Mouse (Mus musculus): ENCODE data around the gene Tmem220. TPM values are rescaled to one million over a fixed set of nuclear protein-coding genes. Genes with fewer than 3 reads are reported as not detected.

The Tmem220 gene
- polyA plus RNA-seq, 1 experiment from 2014 or later = 7.0 TPM

DNA sequence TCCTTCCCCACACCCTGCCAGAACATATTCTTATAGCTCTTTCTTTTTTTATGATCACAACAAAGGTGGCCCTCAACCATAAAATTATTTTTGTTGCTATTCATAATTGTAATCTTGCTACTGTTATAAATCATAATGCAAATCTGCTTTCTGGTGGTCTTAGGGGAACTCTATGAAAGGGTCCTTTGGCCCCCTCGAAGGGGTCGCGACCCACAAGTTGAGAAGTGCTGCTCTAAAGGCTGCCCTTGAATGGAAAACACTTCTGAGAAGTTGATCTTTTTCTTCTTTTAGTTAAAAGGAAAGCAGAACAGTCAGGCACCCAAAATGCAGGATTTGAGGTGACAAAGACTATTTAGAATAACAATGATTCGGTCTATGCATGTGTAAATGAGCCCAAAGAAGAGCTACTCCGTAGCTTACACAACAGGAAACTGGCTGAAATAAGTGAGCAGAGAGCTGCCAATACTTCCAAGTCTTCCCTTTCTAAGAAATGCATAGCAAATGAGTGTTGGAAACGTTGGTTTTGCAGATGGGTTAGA, 1.1 kb upstream of the Tmem220 start:
- no peak for TF ChIP-seq CTCF (IDR thresholded peaks at IDR 0.05; ENCODE audit: low read depth)
- H3K4me3 ChIP-seq (ENCODE audit: low read depth, low read length) = no peak overlapping the region
- no peak overlapping the region for H3K27ac ChIP-seq (ENCODE audit: low read depth, low read length)
- no peak overlapping the region for H3K9ac ChIP-seq (ENCODE audit: low read depth, low read length)
- no peaks in the 10 kb centered on the region; the same call in 1 of the 2 replicates for H3K4me1 ChIP-seq (replicated peaks; ENCODE audit: control insufficient read depth, insufficient read depth, low read length)
- 58% methylated on average over 6 of the region's 6 CpGs for WGBS
- no peaks in the 10 kb centered on the region for H3K27me3 ChIP-seq (replicated peaks; ENCODE audit: control insufficient read depth, insufficient read depth, low read length)
- H3K9me3 ChIP-seq (ENCODE audit: control insufficient read depth) = no peaks in the 10 kb centered on the region
- H3K36me3 ChIP-seq (ENCODE audit: control insufficient read depth, insufficient read depth) = no peaks in the 10 kb centered on the region
- ATAC-seq = no peak
- no peak overlapping the region for H3K4me2 ChIP-seq (replicated peaks; ENCODE audit: low read depth)

DNA sequence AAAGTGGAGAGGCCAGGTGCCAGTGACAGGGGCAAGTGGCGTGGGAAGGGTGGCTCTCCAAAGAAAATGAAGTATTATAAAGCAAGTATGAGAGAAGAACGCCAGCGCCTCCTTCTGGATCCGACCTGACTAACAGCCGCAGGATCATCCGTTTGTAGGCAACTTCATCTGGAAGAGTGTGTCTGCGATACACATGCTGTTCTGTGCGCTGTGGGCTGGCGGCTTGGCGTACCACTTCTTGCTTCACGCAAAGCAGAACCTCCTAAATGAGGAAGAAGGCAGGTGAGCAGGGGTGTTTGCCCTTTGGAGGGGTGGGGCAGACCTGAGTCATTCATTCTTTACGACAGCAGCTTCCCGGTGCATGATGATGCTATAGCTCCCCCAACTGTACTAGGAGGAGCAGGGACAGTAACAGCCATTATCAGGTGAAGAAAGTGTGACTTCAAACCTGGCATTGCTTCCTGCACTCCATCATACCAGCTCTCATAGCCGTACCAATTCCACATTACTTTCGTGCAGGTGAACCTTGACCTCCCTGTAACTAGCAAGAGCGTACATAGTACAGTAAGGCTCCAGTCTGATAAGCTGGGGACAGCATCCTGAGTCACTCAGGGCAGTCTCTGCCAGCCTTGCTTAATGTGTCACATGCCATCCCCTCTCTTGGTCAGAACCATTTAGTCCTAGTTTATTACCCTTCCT, 6.1 kb downstream of the Tmem220 start:
- peak; percentile 96 for ATAC-seq
- Histone ChIP-seq H3K9me3 (ENCODE audit: control insufficient read depth) (no peaks in the 10 kb centered on the region), H3K27me3 (replicated peaks; ENCODE audit: control insufficient read depth, insufficient read depth, low read length) (no peaks in the 10 kb centered on the region), H3K4me2 (replicated peaks; ENCODE audit: low read depth) (peak overlapping the region; percentile 43), H3K4me3 (ENCODE audit: low read depth, low read length) (no peak overlapping the region), H3K27ac (ENCODE audit: low read depth, low read length) (peak overlapping the region; percentile 77), H3K4me1 (replicated peaks; ENCODE audit: control insufficient read depth, insufficient read depth, low read length) (no peaks in the 10 kb centered on the region), H3K36me3 (ENCODE audit: control insufficient read depth, insufficient read depth) (no peaks in the 10 kb centered on the region), H3K9ac (ENCODE audit: low read depth, low read length) (no peak overlapping the region)
- 32% methylated on average over 16 of the region's 16 CpGs for WGBS
- peak; percentile 61 for TF ChIP-seq CTCF (IDR thresholded peaks at IDR 0.05; ENCODE audit: low read depth)

DNA sequence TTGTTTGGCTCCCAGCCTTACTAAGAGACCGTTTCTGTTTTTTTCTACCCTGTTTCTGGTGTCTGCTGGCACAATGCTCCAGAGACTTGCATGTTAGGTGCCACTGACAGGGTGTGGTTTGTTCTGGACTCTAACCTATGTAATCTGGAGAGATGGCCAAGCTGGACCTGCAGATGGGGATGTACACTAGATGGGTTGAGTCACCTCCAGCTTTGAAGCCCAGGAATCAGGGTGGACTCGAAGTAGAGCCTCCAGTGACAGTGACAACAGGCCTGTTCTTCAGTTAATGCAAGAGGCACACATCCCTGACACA, 6.6 kb downstream of the Tmem220 start:
- peak overlapping the region; percentile 77 for H3K27ac ChIP-seq (ENCODE audit: low read depth, low read length)

DNA sequence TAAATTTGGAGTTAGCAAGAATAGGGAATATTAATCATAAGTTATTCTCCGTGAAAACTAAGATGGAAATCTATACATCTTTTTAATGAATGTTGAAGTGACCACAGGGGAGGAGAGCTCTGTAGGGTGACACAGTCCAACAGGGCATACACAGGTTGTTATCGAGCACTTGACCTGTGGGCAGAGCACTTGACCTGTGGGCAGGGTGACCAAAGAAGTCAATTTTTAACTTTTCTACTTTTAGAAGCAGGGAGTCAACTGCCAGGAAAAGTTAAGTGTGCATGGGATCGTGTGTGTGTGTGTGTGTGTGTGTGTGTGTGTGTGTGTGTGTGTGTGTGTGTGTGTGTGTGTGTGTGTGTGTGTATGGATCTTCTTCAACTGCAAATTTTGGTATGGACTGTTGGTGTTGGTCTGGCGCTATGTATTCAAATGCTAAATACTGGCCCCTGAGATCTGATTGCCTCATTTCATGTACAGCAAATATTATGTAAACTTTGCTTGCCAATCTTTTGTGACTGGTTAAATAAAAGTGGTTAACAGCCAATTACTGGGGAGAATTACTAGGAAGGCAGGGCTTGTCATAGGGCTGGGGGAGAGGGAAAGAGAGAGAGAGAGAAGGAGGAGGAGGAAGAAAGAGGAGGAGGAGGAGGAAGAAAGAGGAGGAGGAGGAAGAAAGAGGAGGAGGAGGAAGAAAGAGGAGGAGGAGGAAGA, 10.0 kb downstream of the Tmem220 start:
- ATAC-seq = no peak
- H3K4me2 ChIP-seq (replicated peaks; ENCODE audit: low read depth) = no peak overlapping the region

More for the DNA sequence above, 6.6 kb downstream of the Tmem220 start:
- H3K36me3 ChIP-seq (ENCODE audit: control insufficient read depth, insufficient read depth) = no peaks in the 10 kb centered on the region
- peak; percentile 82; the same call in 1 of the 2 replicates for ATAC-seq
- WGBS = 26% methylated on average over 2 of the region's 2 CpGs
- no peaks in the 10 kb centered on the region for H3K27me3 ChIP-seq (replicated peaks; ENCODE audit: control insufficient read depth, insufficient read depth, low read length)
- H3K4me2 ChIP-seq (replicated peaks; ENCODE audit: low read depth) = no peak overlapping the region
- no peak overlapping the region for H3K9ac ChIP-seq (ENCODE audit: low read depth, low read length)
- TF ChIP-seq CTCF (IDR thresholded peaks at IDR 0.05; ENCODE audit: low read depth) = no peak
- H3K4me3 ChIP-seq (ENCODE audit: low read depth, low read length) = no peak overlapping the region
- H3K4me1 ChIP-seq (replicated peaks; ENCODE audit: control insufficient read depth, insufficient read depth, low read length) = no peaks in the 10 kb centered on the region
- H3K9me3 ChIP-seq (ENCODE audit: control insufficient read depth) = no peaks in the 10 kb centered on the region

DNA sequence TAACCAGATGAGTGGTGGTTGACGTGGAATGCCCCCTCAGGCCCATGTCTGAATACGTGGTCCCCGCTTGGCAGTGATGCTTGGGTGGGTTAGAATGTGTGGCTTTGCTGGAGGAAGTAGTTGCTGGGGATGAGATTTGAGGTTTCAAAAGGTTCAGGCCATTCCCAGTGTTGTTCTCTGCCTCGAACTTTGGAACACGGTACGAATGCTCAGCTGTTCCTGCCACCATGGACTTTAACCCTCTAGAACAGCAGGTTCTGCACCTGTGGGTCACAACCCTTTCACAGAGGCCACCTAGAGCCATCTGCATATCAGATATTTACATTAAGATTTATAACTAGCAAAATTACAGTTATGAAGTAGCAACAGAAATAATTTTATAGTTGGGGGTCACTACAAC, 11.3 kb downstream of the Tmem220 start:
- H3K36me3 ChIP-seq (ENCODE audit: control insufficient read depth, insufficient read depth) = peaks cover 25% of the 10 kb centered on the region
- H3K27me3 ChIP-seq (replicated peaks; ENCODE audit: control insufficient read depth, insufficient read depth, low read length) = no peaks in the 10 kb centered on the region
- ATAC-seq = peak; percentile 49
- no peak overlapping the region for H3K4me3 ChIP-seq (ENCODE audit: low read depth, low read length)
- 62% methylated on average over 6 of the region's 6 CpGs for WGBS
- peak overlapping the region; percentile 73; the same call in 1 of the 2 replicates for H3K27ac ChIP-seq (ENCODE audit: low read depth, low read length)
- no peaks in the 10 kb centered on the region for H3K9me3 ChIP-seq (ENCODE audit: control insufficient read depth)
- no peak overlapping the region for H3K9ac ChIP-seq (ENCODE audit: low read depth, low read length)
- no peaks in the 10 kb centered on the region for H3K4me1 ChIP-seq (replicated peaks; ENCODE audit: control insufficient read depth, insufficient read depth, low read length)
- TF ChIP-seq CTCF (IDR thresholded peaks at IDR 0.05; ENCODE audit: low read depth) = no peak
- no peak overlapping the region for H3K4me2 ChIP-seq (replicated peaks; ENCODE audit: low read depth)

More for the DNA sequence above, 10.0 kb downstream of the Tmem220 start:
- no peak overlapping the region for H3K27ac ChIP-seq (ENCODE audit: low read depth, low read length)
- H3K27me3 ChIP-seq (replicated peaks; ENCODE audit: control insufficient read depth, insufficient read depth, low read length) = no peaks in the 10 kb centered on the region
- no peak for TF ChIP-seq CTCF (IDR thresholded peaks at IDR 0.05; ENCODE audit: low read depth)
- H3K36me3 ChIP-seq (ENCODE audit: control insufficient read depth, insufficient read depth) = peaks cover 13% of the 10 kb centered on the region; the same call in 1 of the 2 replicates
- H3K4me1 ChIP-seq (replicated peaks; ENCODE audit: control insufficient read depth, insufficient read depth, low read length) = no peaks in the 10 kb centered on the region
- no peak overlapping the region for H3K4me3 ChIP-seq (ENCODE audit: low read depth, low read length)
- no peaks in the 10 kb centered on the region for H3K9me3 ChIP-seq (ENCODE audit: control insufficient read depth)
- whole genome bisulfite sequencing = 51% methylated on average over 4 of the region's 4 CpGs
- H3K9ac ChIP-seq (ENCODE audit: low read depth, low read length) = no peak overlapping the region

DNA sequence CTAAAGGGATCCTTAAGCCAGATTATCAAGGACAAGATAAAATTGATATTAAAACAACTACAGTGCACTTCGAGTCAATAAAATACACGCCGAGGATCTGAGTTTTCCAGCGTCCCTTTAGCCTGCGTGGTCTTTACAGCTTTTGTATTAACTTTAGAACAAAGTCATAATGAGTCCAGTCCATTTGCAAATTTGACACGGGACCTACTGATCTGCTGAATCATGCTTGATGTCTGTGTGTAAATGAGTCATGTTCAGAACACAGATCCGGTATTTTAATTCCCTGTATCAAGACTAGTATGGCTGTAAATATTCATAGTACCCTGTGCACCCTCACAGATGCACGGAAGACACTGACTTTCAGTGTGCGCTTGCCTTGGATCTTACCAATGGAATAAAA, 11.9 kb downstream of the Tmem220 start:
- peaks cover 30% of the 10 kb centered on the region for H3K36me3 ChIP-seq (ENCODE audit: control insufficient read depth, insufficient read depth)
- no peak for ATAC-seq
- H3K4me1 ChIP-seq (replicated peaks; ENCODE audit: control insufficient read depth, insufficient read depth, low read length) = no peaks in the 10 kb centered on the region
- TF ChIP-seq CTCF (IDR thresholded peaks at IDR 0.05; ENCODE audit: low read depth) = no peak
- H3K27me3 ChIP-seq (replicated peaks; ENCODE audit: control insufficient read depth, insufficient read depth, low read length) = no peaks in the 10 kb centered on the region
- WGBS = 92% methylated on average over 9 of the region's 9 CpGs
- H3K9me3 ChIP-seq (ENCODE audit: control insufficient read depth) = no peaks in the 10 kb centered on the region
- no peak overlapping the region for H3K4me3 ChIP-seq (ENCODE audit: low read depth, low read length)
- H3K27ac ChIP-seq (ENCODE audit: low read depth, low read length) = 0 out of 2 replicates have a peak overlapping the region, but pooled peaks have one; percentile 17
- H3K9ac ChIP-seq (ENCODE audit: low read depth, low read length) = no peak overlapping the region
- H3K4me2 ChIP-seq (replicated peaks; ENCODE audit: low read depth) = no peak overlapping the region
